Mouse (Mus musculus) T-helper 17 cell (primary cell): Measurements from ENCODE around the gene Tha1.

Experiments
- in situ Hi-C, 2 experiments: fragments of 300-600 bp; cut with MboI, MseI; formaldehyde crosslinking; loops; 1 replicate in 1 of 2; 2 replicates in 1 of 2; pipeline ENCODE4 v1.15.1; 2025; ENCODE audit warnings: high pct_unique_total_duplicates in 2 of 2

Tha1 gene

DNA sequence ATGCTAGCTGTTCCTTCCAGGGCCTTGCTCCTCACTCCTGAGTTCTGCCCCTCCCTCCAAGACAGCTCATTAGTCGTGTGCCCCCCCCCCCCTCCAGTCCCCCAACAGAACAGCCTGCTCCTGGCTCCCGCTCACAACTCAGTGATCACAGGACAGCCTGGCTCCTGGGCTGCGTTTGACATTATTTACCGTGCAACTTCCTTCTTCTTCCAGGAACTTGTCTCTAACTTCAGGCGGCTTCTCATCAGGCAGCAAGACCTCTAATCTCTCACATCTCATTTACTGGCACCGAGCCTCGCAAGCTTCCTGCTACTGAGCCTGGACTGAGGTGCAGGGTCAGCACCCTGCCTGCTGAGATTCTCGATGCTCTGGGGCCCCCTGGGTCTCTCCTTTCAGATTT lies 8.5 kb upstream of the Tha1 start:
- in situ Hi-C loops, result no loop called here

DNA sequence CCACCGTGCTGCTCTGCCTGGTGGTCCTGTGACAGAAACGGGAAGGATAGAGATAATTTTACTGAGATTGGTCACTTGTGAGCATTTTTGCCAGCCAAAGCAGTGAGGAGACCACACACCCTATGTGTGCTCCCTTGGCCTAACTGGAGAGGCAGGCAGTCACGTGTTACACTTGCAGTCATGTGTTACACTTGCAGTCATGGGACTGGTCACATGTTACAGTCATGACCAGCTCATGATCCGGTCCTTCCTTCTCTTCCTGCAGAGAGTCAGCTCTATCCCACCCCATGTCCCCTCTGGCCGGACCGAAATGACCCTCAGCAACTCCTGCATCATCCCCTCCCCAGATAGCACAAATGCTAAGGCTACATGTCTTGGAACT lies 7.7 kb upstream of the Tha1 start:
- in situ Hi-C loops, result no loop called here

DNA sequence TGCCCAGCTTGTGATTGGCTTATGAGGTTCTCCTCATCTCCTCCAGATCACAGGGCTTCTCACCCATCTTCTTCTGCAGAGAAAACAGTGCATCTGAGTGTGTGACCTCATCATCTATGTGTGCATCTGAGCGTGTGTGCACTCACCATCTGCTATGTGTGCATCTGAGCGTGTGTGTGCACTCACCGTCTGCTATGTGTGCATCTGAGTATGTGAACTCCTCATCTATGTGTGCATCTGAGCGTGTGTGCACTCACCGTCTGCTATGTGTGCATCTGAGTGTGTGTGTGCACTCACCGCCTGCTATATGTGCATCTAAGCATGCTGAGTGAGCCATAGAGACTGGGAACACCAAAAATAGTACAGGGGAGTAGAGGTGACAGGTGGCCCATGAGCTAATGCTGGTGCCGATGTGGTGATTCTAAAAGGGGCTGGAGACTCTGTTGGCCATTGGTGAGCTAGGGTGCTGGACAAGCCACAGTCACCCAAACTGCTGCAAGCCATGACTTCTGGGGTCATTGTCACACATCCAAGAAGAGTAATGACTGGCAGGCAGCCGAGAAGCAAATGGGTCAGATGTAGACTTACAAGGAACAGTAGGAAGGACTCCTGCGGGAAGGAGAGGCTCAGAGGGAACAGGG lies 7.2 kb upstream of the Tha1 start:
- in situ Hi-C loops, result no loop called here

- in situ Hi-C loops, result no loop called here
These were observed 6.4 kb upstream of the Tha1 start for GRCm38 (mm10) chr11:117879676-117880075.

DNA sequence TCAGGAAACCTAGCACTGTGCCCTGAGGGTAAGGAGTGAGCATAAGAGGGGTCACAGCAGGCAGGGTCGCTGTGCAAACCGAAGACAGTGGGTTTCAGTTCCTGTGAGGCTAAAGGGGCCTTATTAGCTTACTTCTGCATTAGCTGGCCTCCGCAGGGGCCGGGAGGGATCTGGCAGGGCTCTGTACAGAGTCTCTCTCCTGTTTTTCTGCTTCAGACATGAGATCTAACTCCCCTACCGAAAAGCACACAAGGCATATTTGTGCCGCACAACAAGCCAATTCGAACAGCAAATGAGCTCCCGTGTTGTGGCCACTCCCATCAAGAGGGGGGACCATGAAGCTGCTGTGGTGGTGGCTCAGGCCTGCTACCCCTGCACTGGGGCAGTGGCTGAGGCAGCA lies 5.6 kb upstream of the Tha1 start:
- in situ Hi-C loops, result no loop called here

- in situ Hi-C loops, result no loop called here
These were observed 4.8 kb upstream of the Tha1 start for GRCm38 (mm10) chr11:117877917-117878745.

- in situ Hi-C loops, result no loop called here
These were observed 2.4 kb upstream of the Tha1 start for GRCm38 (mm10) chr11:117875681-117876080.

- in situ Hi-C loops, result loop anchor here (5.0 kb wide), 2 partner anchors 93 to 213 kb away; no protein-coding TSS in a partner anchor
These were observed 1.1 kb upstream of the Tha1 start for GRCm38 (mm10) chr11:117874419-117874818.

GRCm38 (mm10) chr11:117871911-117872584 lies 1.2 kb downstream of the Tha1 start:
- in situ Hi-C loops, result loop anchor here (5.0 kb wide), 2 partner anchors 95 to 215 kb away; no protein-coding TSS in a partner anchor

DNA sequence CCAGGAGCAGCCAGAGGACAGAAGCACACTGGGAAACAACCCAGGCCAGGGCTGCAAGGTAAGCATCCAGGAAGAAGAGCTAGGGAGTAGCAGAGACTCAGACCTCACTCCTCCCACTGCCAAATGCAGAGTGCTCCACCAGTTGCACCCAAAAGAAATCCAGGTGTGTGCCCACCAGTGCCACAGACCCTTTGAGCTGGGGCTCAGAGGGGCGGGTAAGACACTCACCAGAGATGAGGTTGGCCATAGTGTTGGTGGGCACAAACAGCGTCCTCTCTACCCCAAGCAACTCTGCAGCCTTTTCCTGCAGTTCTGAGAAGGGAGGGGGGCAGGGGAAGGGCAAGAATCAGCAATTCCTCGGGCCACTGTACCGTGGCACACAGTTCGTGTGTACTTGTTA lies 1.9 kb downstream of the Tha1 start:
- in situ Hi-C loops, result loop anchor here (5.0 kb wide), 2 partner anchors 96 to 216 kb away; no protein-coding TSS in a partner anchor

GRCm38 (mm10) chr11:117870688-117871365 lies 2.5 kb downstream of the Tha1 start:
- in situ Hi-C loops, result loop anchor here (5.0 kb wide), 2 partner anchors 96 to 216 kb away; no protein-coding TSS in a partner anchor

DNA sequence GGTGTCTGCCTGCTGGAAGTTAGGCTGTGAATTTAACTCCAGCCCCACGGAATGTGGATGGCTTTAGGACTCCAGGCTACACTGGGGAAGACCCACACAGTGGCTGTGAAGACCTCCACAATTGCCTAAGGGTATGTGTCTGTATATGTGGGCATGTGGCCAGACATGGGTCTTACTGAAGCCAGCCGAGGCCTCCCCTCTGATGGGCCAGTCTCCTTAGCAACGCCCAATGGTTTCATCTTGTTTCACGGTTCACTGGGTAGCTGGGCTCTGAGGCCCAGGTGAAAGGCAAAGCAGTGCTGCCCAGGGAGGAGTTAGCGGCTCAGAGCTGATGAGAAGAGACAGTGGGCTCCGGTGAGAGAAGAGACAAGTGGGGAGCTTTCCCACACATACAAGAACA lies 7.3 kb downstream of the Tha1 start:
- in situ Hi-C loops, result loop anchor here in 1 of 2 experiments (5.0 kb wide), 1 partner anchor 156 kb away; no protein-coding TSS in a partner anchor

DNA sequence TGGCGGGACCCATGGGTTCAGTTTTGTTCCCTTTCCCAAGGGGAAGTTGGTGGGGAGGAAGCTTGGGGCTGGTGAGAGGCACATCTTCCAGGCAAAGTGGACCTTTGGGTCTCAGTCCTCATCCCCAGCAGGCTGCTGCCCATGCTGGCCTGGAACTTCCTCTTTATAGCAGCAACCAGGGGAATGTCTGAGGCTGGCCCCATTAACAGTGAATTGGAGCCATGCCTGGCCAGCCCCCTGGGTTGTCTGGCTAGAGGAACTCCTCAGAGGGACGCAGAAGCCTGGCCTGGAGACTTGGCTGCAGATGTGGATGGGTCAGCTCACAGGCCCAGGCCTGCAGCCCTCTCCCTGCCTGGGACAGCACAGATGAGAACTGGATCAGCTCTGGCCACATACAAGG lies 8.5 kb downstream of the Tha1 start:
- in situ Hi-C loops, result loop anchor here in 1 of 2 experiments (5.0 kb wide), 1 partner anchor 157 kb away; no protein-coding TSS in a partner anchor

GRCm38 (mm10) chr11:117863174-117863856 lies 10.0 kb downstream of the Tha1 start:
- in situ Hi-C loops, result no loop called here

GRCm38 (mm10) chr11:117860601-117861000 lies 12.7 kb downstream of the Tha1 start, which contains the start of gene Tmem235:
Gene Tmem235, plus strand, starts transcription at chr11:117860752.
- in situ Hi-C loops, result no loop called here

- in situ Hi-C loops, result no loop called here
These were observed 14.9 kb downstream of the Tha1 start for GRCm38 (mm10) chr11:117858392-117858791.

DNA sequence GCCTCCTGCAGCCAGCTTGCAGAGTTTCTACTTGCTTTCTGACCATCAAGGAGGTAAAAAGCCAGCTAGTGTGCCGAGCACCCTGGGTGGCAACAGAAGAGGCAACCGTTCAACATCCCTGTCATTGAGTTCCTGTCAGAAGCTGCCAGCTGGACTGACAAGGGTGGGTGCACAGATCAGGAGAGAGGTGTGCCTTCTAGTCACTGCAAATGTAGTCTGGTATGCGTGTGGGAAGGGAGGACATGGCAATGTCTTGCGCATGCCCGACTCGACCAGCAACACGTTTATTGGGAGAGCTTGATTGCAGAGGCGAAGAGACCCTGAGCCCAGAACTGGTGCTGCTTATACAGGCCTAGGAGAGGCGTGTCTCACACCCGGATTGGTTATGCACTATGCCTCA lies 15.8 kb downstream of the Tha1 start:
- in situ Hi-C loops, result no loop called here

- in situ Hi-C loops, result no loop called here
These were observed 17.3 kb downstream of the Tha1 start for GRCm38 (mm10) chr11:117855975-117856374.

DNA sequence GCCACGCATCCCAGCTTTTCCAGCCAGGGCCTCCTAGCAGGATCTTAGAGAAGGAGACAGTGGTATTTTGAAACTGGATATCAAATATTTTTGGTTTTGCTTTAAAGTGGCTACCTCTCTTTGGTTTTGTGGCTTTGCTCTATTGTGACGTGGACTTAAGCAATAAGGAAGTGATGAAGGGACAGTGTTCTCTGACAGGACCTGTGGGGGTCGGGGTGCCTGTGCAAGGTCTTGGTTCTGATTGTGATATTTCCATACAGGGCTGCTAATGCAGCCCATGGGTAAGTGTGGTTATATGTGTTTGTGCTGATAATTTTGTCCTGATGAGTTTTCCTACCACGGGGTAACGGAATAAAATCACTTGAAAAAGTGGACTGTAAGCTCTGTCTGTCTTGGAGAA lies 17.9 kb downstream of the Tha1 start:
- in situ Hi-C loops, result no loop called here

GRCm38 (mm10) chr11:117854241-117854640 lies 19.0 kb downstream of the Tha1 start:
- in situ Hi-C loops, result no loop called here

DNA sequence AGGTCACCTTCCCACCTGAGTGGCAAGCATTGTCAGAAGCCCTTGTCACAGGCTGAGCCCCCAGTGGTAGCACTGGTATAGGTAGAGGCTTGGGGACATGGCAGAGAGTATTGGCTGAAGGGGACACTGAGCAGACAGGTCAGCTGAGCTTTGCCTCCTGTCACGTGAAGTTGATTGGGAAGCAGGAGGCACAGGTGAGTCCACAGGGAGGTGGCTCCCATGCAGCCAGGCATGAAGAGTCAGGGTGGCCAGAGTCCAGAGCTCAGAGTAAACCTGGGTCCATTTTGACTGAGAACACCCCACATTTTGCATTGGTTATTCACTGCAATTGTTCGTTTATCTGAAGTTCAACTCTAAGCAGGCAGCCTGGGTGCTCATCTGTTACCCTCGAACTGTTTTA lies 20.4 kb downstream of the Tha1 start:
- in situ Hi-C loops, result no loop called here
